Mouse (Mus musculus) forebrain, embryonic 10.5 days (tissue): ENCODE results near the gene Rab6b. TPM values are rescaled to one million over a fixed set of nuclear protein-coding genes. Genes with fewer than 3 reads are reported as not detected.
A peak's percentile ranks its signal among the peaks of the same experiment; 100 is the strongest.
"Not testable (repeated sequence)": the region's sequence is repeated elsewhere in the genome, so short reads cannot be mapped to it uniquely, and the experiment has no call there.

Experiments used
- DNase-seq: peaks from one replicate; pipeline ENCODE4 v3.0.0-alpha.2; 2017; ENCODE audit warnings: low spot score; ENCODE audit errors: extremely low spot score
- H3K27ac ChIP-seq: fragments of 300-500 bp; sonication (generic); 2 replicates; pipeline ENCODE4 v1.5.1; 2016; ENCODE audit warnings: mild to moderate bottlenecking
- H3K27me3 ChIP-seq: fragments of 300-500 bp; sonication (generic); 2 replicates; pipeline ENCODE4 v1.6.1; 2016; ENCODE audit warnings: mild to moderate bottlenecking; ENCODE audit not compliant: poor library complexity, severe bottlenecking
- H3K36me3 ChIP-seq: fragments of 300-500 bp; sonication (generic); replicated peaks from 2 replicates; pipeline ENCODE4 v1.6.1; 2016; ENCODE audit warnings: mild to moderate bottlenecking, moderate library complexity
- H3K4me1 ChIP-seq: fragments of 300-500 bp; sonication (generic); 2 replicates; pipeline ENCODE4 v1.6.1; 2016
- H3K4me3 ChIP-seq: fragments of 300-500 bp; sonication (generic); 2 replicates; pipeline ENCODE4 v1.5.1; 2016; ENCODE audit warnings: mild to moderate bottlenecking, moderate library complexity
- H3K9me3 ChIP-seq: fragments of 300-500 bp; sonication (generic); 2 replicates; pipeline ENCODE4 v1.6.1; 2016; ENCODE audit warnings: mild to moderate bottlenecking, moderate library complexity
- WGBS: fragments of 180-500 bp; shearing (Covaris S2); methylation state at CpG from one replicate; pipeline ENCODE4 v1.1.7; 2016; 5-methylcytosine and 5-hydroxymethylcytosine counted together
- polyA plus RNA-seq: library from polyadenylated mRNA; unstranded; fragments of >200 nt; fragmentation: Nextera tagmentation; extraction: Ambion mirVana; gene quantifications from 2 replicates; pipeline ENCODE4 v1.2.1, GENCODE M21; 2016

The Rab6b gene
- polyA plus RNA-seq, 1 experiment from 2014 or later = 9.1 TPM

DNA sequence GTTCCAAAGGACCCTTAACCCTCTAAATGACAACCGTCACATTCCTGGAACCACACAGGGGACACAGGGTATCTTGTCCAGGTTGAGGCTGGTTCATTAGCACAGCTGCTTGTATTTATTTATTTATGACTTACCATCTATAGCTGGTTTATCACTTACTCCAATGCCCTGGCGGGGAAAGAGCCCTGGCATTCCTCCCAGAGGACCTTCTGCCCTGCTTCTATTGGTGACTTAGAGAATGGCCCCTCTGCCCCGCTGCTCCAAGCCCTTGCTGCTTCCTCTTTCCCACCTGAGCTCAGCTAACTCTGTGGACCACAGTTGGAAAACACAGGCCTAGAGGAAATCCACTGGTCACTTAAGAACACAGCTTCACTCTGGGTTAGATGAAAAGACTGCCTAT lies 28.2 kb upstream of the Rab6b start:
- WGBS = 67% methylated on average over 3 of the region's 3 CpGs
- no peak for DNase-seq
- Histone ChIP-seq H3K4me3 (no peak overlapping the region), H3K4me1 (no peaks in the 10 kb centered on the region), H3K27ac (no peak overlapping the region), H3K36me3 (no peaks in the 10 kb centered on the region), H3K27me3 (no peaks in the 10 kb centered on the region), H3K9me3 (no peaks in the 10 kb centered on the region)

- H3K4me3 ChIP-seq = no peak overlapping the region
- 90% methylated on average over 6 of the region's 6 CpGs for WGBS
- H3K27me3 ChIP-seq = peaks cover 11% of the 10 kb centered on the region; the same call in 1 of the 2 replicates
- H3K9me3 ChIP-seq = no peaks in the 10 kb centered on the region
- no peak overlapping the region for H3K27ac ChIP-seq
- peaks cover 1% of the 10 kb centered on the region for H3K4me1 ChIP-seq
- no peaks in the 10 kb centered on the region for H3K36me3 ChIP-seq
- DNase-seq = no peak
Measured at GRCm38 (mm10) chr9:103086736-103087135, 24.9 kb upstream of the Rab6b start.

GRCm38 (mm10) chr9:103087301-103087700 lies 24.3 kb upstream of the Rab6b start:
- H3K4me1 ChIP-seq = peaks cover 7% of the 10 kb centered on the region
- H3K27me3 ChIP-seq = peaks cover 14% of the 10 kb centered on the region; the same call in 1 of the 2 replicates
- no peak overlapping the region for H3K27ac ChIP-seq
- no peak overlapping the region for H3K4me3 ChIP-seq
- H3K36me3 ChIP-seq = no peaks in the 10 kb centered on the region
- 81% methylated on average over 8 of the region's 8 CpGs for WGBS
- DNase-seq = no peak
- H3K9me3 ChIP-seq = no peaks in the 10 kb centered on the region

DNA sequence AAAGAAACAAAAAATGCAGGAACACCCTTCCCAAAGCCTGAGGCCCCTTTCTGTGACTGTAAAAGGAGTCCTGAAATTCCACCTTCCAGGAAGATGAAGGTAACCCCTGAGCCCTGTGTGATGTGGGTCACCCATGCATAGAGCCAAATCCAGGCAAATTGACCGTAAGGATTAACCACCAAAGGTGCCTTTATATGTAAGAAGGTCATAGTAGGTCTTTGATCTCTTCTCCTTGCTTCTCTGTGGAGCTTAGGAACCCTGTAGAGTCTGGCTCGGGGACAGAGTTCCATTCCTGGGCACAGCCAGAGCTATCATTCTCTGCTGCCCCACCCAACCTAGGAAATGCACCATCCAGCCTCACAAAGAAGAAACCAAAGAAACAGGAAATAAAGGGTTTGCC lies 22.9 kb upstream of the Rab6b start:
- H3K9me3 ChIP-seq = no peaks in the 10 kb centered on the region
- no peak for DNase-seq
- H3K4me1 ChIP-seq = peaks cover 12% of the 10 kb centered on the region
- no peaks in the 10 kb centered on the region for H3K36me3 ChIP-seq
- no peak overlapping the region for H3K4me3 ChIP-seq
- H3K27ac ChIP-seq = no peak overlapping the region
- H3K27me3 ChIP-seq = peaks cover 22% of the 10 kb centered on the region
- 49% methylated on average over 2 of the region's 2 CpGs for WGBS

- WGBS = 88% methylated on average over 9 of the region's 9 CpGs
Measured at GRCm38 (mm10) chr9:103090116-103090875, 21.3 kb upstream of the Rab6b start.

GRCm38 (mm10) chr9:103091039-103091883 lies 20.3 kb upstream of the Rab6b start:
- H3K4me1 ChIP-seq = peaks cover 12% of the 10 kb centered on the region
- H3K36me3 ChIP-seq = no peaks in the 10 kb centered on the region
- DNase-seq = no peak
- no peak overlapping the region for H3K4me3 ChIP-seq
- no peaks in the 10 kb centered on the region for H3K9me3 ChIP-seq
- H3K27ac ChIP-seq = no peak overlapping the region
- peaks cover 22% of the 10 kb centered on the region for H3K27me3 ChIP-seq
- 83% methylated on average over 16 of the region's 16 CpGs for WGBS

More at GRCm38 (mm10) chr9:103090116-103090875, 21.3 kb upstream of the Rab6b start:
- peaks cover 12% of the 10 kb centered on the region for H3K4me1 ChIP-seq
- no peak for DNase-seq
- H3K27me3 ChIP-seq = peaks cover 22% of the 10 kb centered on the region
- no peaks in the 10 kb centered on the region for H3K36me3 ChIP-seq
- H3K4me3 ChIP-seq = no peak overlapping the region
- no peaks in the 10 kb centered on the region for H3K9me3 ChIP-seq
- H3K27ac ChIP-seq = no peak overlapping the region

DNA sequence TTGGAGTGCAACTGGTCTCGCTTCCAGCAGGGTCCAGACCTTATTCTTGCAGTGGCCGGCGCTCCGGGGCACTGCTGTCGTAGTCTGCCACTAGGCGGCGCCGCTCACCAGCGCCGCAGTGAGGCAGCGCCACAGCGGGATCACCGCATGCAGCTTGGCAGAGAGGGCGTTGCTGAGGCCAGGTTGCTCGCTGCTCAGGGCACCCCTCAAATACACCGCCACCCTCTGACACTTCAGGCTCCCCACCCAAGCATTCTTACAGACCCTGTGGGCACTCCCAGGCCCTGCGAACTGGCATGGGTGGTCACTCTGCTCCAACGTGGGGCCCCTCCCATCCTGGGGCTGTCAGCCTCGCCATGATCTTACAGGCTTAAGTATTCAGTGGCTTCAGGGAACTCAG lies 19.3 kb upstream of the Rab6b start:
- Histone ChIP-seq H3K27me3 (peaks cover 22% of the 10 kb centered on the region), H3K27ac (peak overlapping the region; percentile 78), H3K9me3 (no peaks in the 10 kb centered on the region), H3K4me1 (peaks cover 12% of the 10 kb centered on the region), H3K36me3 (no peaks in the 10 kb centered on the region), H3K4me3 (peak overlapping the region; percentile 65)
- under 1% methylated on average over 19 of the region's 19 CpGs for WGBS
- DNase-seq = peak; percentile 86

- no peaks in the 10 kb centered on the region for H3K36me3 ChIP-seq
- H3K27ac ChIP-seq = no peak overlapping the region
- DNase-seq = no peak
- H3K27me3 ChIP-seq = peaks cover 22% of the 10 kb centered on the region
- no peak overlapping the region for H3K4me3 ChIP-seq
- H3K9me3 ChIP-seq = no peaks in the 10 kb centered on the region
- H3K4me1 ChIP-seq = peaks cover 12% of the 10 kb centered on the region
- WGBS = 85% methylated on average over 3 of the region's 3 CpGs
Measured at GRCm38 (mm10) chr9:103093681-103094080, 17.9 kb upstream of the Rab6b start.

DNA sequence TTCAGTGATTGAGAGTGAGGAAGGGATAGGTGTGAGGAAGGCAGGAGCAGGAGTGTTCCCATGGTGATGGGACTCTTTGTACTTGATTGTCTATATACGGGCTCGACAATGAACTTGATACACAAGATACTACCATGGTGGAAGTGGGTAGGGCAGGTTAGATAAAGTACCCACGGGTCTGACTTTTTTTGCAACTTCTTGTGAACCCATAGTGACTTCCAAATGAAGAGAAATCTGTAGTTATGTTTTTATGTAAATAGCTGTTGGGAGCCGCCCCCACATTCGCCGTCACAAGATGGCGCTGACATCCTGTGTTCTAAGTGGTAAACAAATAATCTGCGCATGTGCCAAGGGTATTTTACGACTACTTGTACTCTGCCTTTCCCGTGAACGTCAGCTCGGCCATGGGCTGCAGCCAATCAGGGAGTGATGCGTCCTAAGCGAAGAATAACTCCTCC lies 3.2 kb upstream of the Rab6b start:
- not testable (repeated sequence) for H3K36me3 ChIP-seq, H3K9me3 ChIP-seq
- H3K27me3 ChIP-seq = peaks cover 43% of the 10 kb centered on the region
- DNase-seq = peak; percentile 54
- peak overlapping the region; percentile 55 for H3K4me3 ChIP-seq
- peak overlapping the region; percentile 75 for H3K27ac ChIP-seq
- WGBS = 27% methylated on average over 11 of the region's 14 CpGs
- H3K4me1 ChIP-seq = peaks cover 43% of the 10 kb centered on the region

DNA sequence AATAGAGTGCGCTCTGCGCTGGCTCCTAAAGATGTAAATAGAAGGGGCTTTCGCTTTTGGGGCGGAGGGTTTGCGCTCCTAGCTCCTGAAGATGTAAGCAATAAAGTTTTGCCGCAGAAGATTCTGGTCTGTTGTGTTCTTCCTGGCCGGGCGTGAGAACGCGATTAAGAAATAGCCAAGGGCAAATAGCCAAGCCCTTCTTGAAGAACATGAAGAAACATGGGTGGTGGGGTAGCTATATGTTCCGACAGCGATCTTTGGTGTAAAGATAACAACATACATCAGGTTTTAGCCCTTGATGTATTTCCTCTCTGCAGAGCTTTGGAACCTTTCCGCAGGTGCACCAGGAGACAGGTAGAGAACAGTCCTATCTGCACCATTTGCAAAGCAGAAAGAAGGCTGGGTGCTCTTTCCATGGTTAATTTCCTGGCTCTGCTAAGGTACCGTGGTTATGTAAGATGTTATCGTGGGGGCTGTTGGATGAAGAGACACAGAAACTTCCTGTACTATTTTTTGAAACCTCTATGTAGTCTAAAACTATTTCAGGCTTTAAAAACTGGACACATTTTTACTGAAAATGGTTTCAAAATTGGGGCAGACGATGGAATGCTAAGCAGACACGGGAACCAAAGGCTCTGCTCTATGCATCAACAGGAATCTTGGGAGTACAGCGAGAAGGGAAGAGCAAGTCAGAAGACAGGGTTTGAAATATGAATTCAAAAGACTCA lies 2.5 kb upstream of the Rab6b start:
- Histone ChIP-seq H3K27me3 (peaks cover 51% of the 10 kb centered on the region), H3K4me1 (peaks cover 46% of the 10 kb centered on the region), H3K4me3 (peak overlapping the region; percentile 55), H3K27ac (peak overlapping the region; percentile 78), H3K36me3 (no peaks in the 10 kb centered on the region), H3K9me3 (no peaks in the 10 kb centered on the region)
- DNase-seq = peak; percentile 23
- 36% methylated on average over 18 of the region's 18 CpGs for WGBS

GRCm38 (mm10) chr9:103109911-103110310 lies 1.7 kb upstream of the Rab6b start:
- WGBS = 69% methylated on average over 2 of the region's 2 CpGs
- no peaks in the 10 kb centered on the region for H3K36me3 ChIP-seq
- H3K27me3 ChIP-seq = peaks cover 59% of the 10 kb centered on the region
- no peak overlapping the region for H3K27ac ChIP-seq
- peaks cover 48% of the 10 kb centered on the region for H3K4me1 ChIP-seq
- H3K9me3 ChIP-seq = no peaks in the 10 kb centered on the region
- no peak for DNase-seq
- no peak overlapping the region for H3K4me3 ChIP-seq

DNA sequence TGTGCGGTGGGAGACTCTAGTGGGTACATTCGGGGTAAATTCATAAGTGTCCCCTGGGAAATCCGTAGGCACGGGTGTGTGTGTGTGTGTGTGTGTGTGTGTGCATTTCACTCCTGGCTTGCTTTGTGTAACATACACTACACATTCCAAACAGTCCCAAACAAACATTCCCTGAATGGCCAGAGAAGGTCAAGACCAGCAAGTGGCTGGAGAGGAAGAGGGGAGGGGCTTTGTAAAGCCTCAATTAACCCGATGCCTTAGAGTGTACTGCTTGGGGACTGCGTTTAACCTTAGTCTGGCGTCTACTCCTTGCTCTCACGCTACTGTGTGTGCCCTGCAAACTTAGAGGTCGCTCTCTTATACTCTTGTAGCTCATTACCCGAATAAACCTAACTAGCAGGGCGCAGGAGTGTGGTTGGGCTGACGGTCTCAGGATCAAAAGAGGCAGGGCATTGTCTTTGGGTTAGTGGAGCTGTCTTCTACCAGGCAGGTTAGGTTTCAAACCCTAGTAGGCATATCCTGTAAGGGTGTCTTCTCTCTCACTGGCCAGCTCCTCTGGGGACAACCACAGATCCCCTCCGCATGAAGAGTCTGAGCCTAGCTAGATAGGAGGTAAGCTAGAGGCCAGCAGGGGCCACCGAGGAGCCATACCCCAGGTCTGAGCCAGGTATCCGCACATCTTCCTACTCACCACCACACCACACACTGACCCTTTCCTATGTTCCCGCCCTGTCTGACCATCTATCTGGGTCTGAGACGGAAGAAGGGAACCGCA lies 673 bp upstream of the Rab6b start:
- H3K4me3 ChIP-seq = peak overlapping the region; percentile 80
- peak overlapping the region; percentile 90 for H3K27ac ChIP-seq
- 20% methylated on average over 18 of the region's 18 CpGs for WGBS
- DNase-seq = no peak
- H3K27me3 ChIP-seq = peaks cover 63% of the 10 kb centered on the region
- H3K4me1 ChIP-seq = peaks cover 50% of the 10 kb centered on the region
- no peaks in the 10 kb centered on the region for H3K36me3 ChIP-seq
- no peaks in the 10 kb centered on the region for H3K9me3 ChIP-seq
